In the genomic region with DNA sequence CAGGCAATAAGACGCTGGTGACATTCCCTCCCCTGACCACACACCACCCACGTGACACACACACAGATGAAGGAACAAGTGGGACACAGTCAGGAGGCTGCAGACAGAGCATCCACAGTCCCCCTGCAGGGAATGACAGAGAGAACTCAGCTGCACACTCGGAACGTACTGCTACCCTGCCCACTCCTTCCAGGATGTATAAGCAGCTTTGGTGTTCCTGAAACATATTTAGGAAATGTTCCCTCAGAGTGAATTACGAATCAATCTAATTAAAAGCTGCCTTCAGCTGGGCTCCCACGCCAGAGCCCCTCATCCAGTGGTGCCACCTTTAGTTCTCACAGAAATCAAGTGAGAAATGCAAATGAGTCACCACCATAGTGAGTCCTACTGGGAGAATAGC, we compare ENCODE assay signal across 14 mouse cellular contexts. TPM values are rescaled to one million over a fixed set of nuclear protein-coding genes. Genes with fewer than 3 reads are reported as not detected.
DNase-seq lines count a peak whose midpoint lies in the region; ATAC-seq lines count a peak whose summit lies in the region.
"Had no signal": no experiment of that assay in that cellular context is flagged by ENCODE, and none has a peak within 500 bp of the region (broad histone marks: within the 10 kb centered on the region; RNA-seq: fewer than 3 reads in every experiment).

No protein-coding gene starts in this region.

- peaks cover 34% of the 10 kb centered on the region for H3K4me1 ChIP-seq in hindbrain, embryonic 15.5 days (replicated peaks)
- peaks cover 24% of the 10 kb centered on the region for H3K4me1 ChIP-seq in hindbrain, embryonic 12.5 days
- H3K4me1 ChIP-seq in neural tube, embryonic 11.5 days (ENCODE audit: control insufficient read depth, insufficient read depth, low read length): no peaks in the 10 kb centered on the region; the same call in 1 of the 2 replicates

- H3K9ac ChIP-seq in hindbrain, embryonic 15.5 days: no peak overlapping the region
- no peak overlapping the region for H3K9ac ChIP-seq in hindbrain, embryonic 12.5 days
- H3K9ac ChIP-seq in neural tube, embryonic 11.5 days (ENCODE audit: low read length): no peak overlapping the region

- no peaks in the 10 kb centered on the region for H3K9me3 ChIP-seq in hindbrain, embryonic 15.5 days
- no peaks in the 10 kb centered on the region for H3K9me3 ChIP-seq in hindbrain, embryonic 12.5 days (replicated peaks)
- H3K9me3 ChIP-seq in neural tube, embryonic 11.5 days (ENCODE audit: control insufficient read depth, low read length): no peaks in the 10 kb centered on the region

- no peak for DNase-seq in neural tube, embryonic 11.5 days (ENCODE audit: low spot score)
- DNase-seq in neural tube, embryonic 10.5 days (ENCODE audit: extremely low spot score, low spot score): no peak
- DNase-seq in left cerebral cortex, postnatal 14 days (ENCODE audit: low spot score in 2 of 2): peak; percentile 69 to 91
- no peak for DNase-seq in gastrocnemius, postnatal 10 days
- no peak for DNase-seq in natural killer cell, adult 2 months (ENCODE audit: low spot score in 2 of 2)
- DNase-seq in cerebellum, postnatal 14 days: no peak
- DNase-seq: gastrocnemius, postnatal 14 days; thymus, postnatal 14 days had no signal

- no peak overlapping the region for H3K4me3 ChIP-seq in hindbrain, embryonic 15.5 days
- H3K4me3 ChIP-seq in hindbrain, embryonic 12.5 days: no peak overlapping the region
- H3K4me3 ChIP-seq in neural tube, embryonic 11.5 days (ENCODE audit: low read depth, low read length): no peak overlapping the region
- H3K4me3 ChIP-seq: erythroblast, embryonic 14.5 days had no signal

- no peaks in the 10 kb centered on the region for H3K27me3 ChIP-seq in hindbrain, embryonic 15.5 days
- H3K27me3 ChIP-seq in hindbrain, embryonic 12.5 days: no peaks in the 10 kb centered on the region
- H3K27me3 ChIP-seq in neural tube, embryonic 11.5 days (ENCODE audit: control insufficient read depth, insufficient read depth, low read length): no peaks in the 10 kb centered on the region

- intact Hi-C loops in left cerebral cortex, postnatal 14 days (cut with DNase I): no loop called here

- no peaks in the 10 kb centered on the region for H3K36me3 ChIP-seq in hindbrain, embryonic 15.5 days
- no peaks in the 10 kb centered on the region for H3K36me3 ChIP-seq in hindbrain, embryonic 12.5 days
- no peaks in the 10 kb centered on the region for H3K36me3 ChIP-seq in neural tube, embryonic 11.5 days (ENCODE audit: control insufficient read depth, insufficient read depth, low read length)

- WGBS in hindbrain, embryonic 15.5 days: 41% methylated on average over 6 of the region's 6 CpGs
- 51% methylated on average over 6 of the region's 6 CpGs for WGBS in hindbrain, embryonic 12.5 days
- 56% methylated on average over 6 of the region's 6 CpGs for WGBS in neural tube, embryonic 11.5 days

- ATAC-seq in hindbrain, embryonic 15.5 days (ENCODE audit: low FRiP score, low read depth): peak; percentile 29; the same call in 1 of the 2 replicates
- no peak for ATAC-seq in hindbrain, embryonic 12.5 days (ENCODE audit: low FRiP score)
- ATAC-seq in neural tube, embryonic 11.5 days (ENCODE audit: insufficient read depth, low FRiP score, low TSS enrichment): 0 out of 2 replicates have a peak, but pooled peaks have one; percentile 23
- ATAC-seq: inflammation-experienced regulatory T-cells, adult 6 months; midbrain, embryonic 16.5 days had no signal

- no peak overlapping the region for H3K4me2 ChIP-seq in hindbrain, embryonic 15.5 days
- no peak overlapping the region for H3K4me2 ChIP-seq in hindbrain, embryonic 12.5 days (replicated peaks)
- H3K4me2 ChIP-seq in neural tube, embryonic 11.5 days (ENCODE audit: low read depth): no peak overlapping the region
- H3K4me2 ChIP-seq: liver, embryonic 11.5 days had no signal

- no peak overlapping the region for H3K27ac ChIP-seq in hindbrain, embryonic 15.5 days (replicated peaks)
- no peak overlapping the region for H3K27ac ChIP-seq in hindbrain, embryonic 12.5 days
- no peak overlapping the region for H3K27ac ChIP-seq in neural tube, embryonic 11.5 days (ENCODE audit: low read depth, low read length)

RNA-seq across cellular contexts. Expression of a gene that starts 42.3 kb away (rescaled TPM):
- 33.9 and 36.0 TPM in 2 replicates for polyA plus RNA-seq in hindbrain, embryonic 15.5 days (2015; fragmentation: Nextera tagmentation; extraction: Ambion mirVana)
- 32.6 and 33.3 TPM in 2 replicates for polyA plus RNA-seq in hindbrain, embryonic 12.5 days (2016; fragmentation: Nextera tagmentation; extraction: Ambion mirVana)
- polyA plus RNA-seq in neural tube, embryonic 11.5 days (2014; fragmentation: Nextera tagmentation; extraction: Ambion mirVana): 19.6 and 21.3 TPM in 2 replicates
- 10 to 100 TPM; 37.2 to 40.8 TPM for total RNA-seq in left cerebral cortex, postnatal 14 days (2021)
- total RNA-seq in gastrocnemius, postnatal 10 days (2021): 10 to 100 TPM; 15.7 to 20.2 TPM

Comparison
In these comparisons a context has a peak if more than half of its experiments do, and no peak if none do; other contexts are left out.
1. DNase-seq: peak in left cerebral cortex, postnatal 14 days (2 of 2); none in neural tube, embryonic 11.5 days (single experiment), neural tube, embryonic 10.5 days (single experiment), gastrocnemius, postnatal 10 days (single experiment), natural killer cell, adult 2 months (0 of 2) and cerebellum, postnatal 14 days (0 of 2).